Mouse (Mus musculus) megakaryocyte, embryonic 14.5 days (primary cell): ENCODE measurements around the gene Cerk. TPM values are rescaled to one million over a fixed set of nuclear protein-coding genes. Genes with fewer than 3 reads are reported as not detected.
"Not testable (repeated sequence)": the region's sequence is repeated elsewhere in the genome, so short reads cannot be mapped to it uniquely, and the experiment has no call there.

Experiments
- H3K27me3 ChIP-seq: replicated peaks from 2 replicates; pipeline ENCODE3; 2012; ENCODE audit warnings: inconsistent platforms
- H3K36me3 ChIP-seq: replicated peaks from 2 replicates; pipeline ENCODE3; 2012; ENCODE audit warnings: low read length, inconsistent platforms, mixed read lengths
- H3K4me1 ChIP-seq: 2 replicates; pipeline ENCODE4 v1.6.1; 2012; ENCODE audit warnings: inconsistent platforms
- H3K4me3 ChIP-seq: replicated peaks from 2 replicates; pipeline ENCODE3; 2012; ENCODE audit warnings: moderate library complexity, mild to moderate bottlenecking, inconsistent platforms
- H3K9me3 ChIP-seq: 2 replicates; pipeline ENCODE4 v1.6.1; 2012; ENCODE audit warnings: inconsistent platforms
- FLI1 ChIP-seq: IDR thresholded peaks from 2 replicates; pipeline ENCODE4 v1.6.1; 2012; ENCODE audit warnings: low read length, inconsistent platforms, mixed read lengths
- GATA1 ChIP-seq: IDR thresholded peaks from 3 replicates; pipeline ENCODE4 v1.6.1; 2012; ENCODE audit warnings: mixed read lengths, low read length, inconsistent platforms, borderline replicate concordance
- polyA plus RNA-seq: library from polyadenylated mRNA; stranded (reverse); fragments of >175 nt; gene quantifications from 2 replicates; pipeline ENCODE4 v1.2.3, GENCODE M21; 2012; ENCODE audit warnings: low replicate concordance; ENCODE audit not compliant: insufficient read depth

Gene Cerk
- polyA plus RNA-seq, 1 experiment: 70.1 TPM

DNA sequence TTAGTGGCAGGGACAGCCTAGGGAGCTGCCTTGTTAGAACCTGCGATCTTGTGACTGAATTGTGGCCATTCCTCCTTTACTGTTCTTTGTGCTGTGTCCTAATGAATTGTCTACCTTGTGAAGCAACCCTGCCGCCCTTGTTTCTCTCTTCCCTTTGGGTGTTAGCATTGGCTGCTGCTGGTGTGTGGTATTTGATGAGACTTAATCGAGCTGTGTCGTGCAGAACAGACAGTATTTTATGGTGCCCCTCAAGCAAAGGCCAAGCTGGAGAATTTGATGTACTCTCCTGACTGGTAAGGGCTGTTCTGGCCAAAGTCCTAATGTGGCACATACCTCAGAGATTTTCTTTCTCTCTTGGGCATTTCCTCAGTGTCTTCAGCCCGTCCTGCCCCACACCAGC is 40.3 kb upstream of the Cerk start:
- H3K36me3 ChIP-seq: peaks cover 43% of the 10 kb centered on the region
- H3K4me1 ChIP-seq: peaks cover 70% of the 10 kb centered on the region
- H3K4me3 ChIP-seq: no peak overlapping the region
- TF ChIP-seq GATA1 (no peak), FLI1 (no peak)
- H3K27me3 ChIP-seq: no peaks in the 10 kb centered on the region
- no peaks in the 10 kb centered on the region for H3K9me3 ChIP-seq

GRCm38 (mm10) chr15:86224972-86225551 is 39.1 kb upstream of the Cerk start:
- Histone ChIP-seq H3K4me3 (peak overlapping the region; percentile 80), H3K4me1 (peaks cover 72% of the 10 kb centered on the region), H3K9me3 (no peaks in the 10 kb centered on the region), H3K36me3 (peaks cover 45% of the 10 kb centered on the region), H3K27me3 (no peaks in the 10 kb centered on the region)
- TF ChIP-seq GATA1: no peak
- no peak for TF ChIP-seq FLI1

DNA sequence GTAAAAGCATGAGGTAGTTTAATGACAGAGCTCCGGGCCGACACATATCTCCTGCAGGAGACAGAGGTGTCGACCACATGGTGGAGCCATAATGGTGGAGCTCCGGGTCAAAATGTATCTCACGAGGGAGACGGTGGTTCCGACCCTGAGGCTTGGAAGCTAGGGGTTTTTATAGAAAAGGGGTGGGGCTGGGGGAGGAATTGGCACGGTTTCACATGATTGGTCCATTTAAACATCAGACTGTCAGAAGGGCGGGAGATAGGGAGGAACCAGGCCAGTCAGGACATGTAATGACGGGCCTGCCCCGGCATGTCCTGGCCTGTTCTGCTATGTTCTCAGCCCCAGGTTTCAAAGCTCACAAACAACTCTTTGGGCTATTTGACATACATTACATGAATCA is 36.0 kb upstream of the Cerk start:
- not testable (repeated sequence) for H3K27me3 ChIP-seq, H3K9me3 ChIP-seq, H3K4me3 ChIP-seq
- Histone ChIP-seq H3K36me3 (peaks cover 37% of the 10 kb centered on the region), H3K4me1 (peaks cover 73% of the 10 kb centered on the region)

- Histone ChIP-seq H3K27me3 (no peaks in the 10 kb centered on the region), H3K4me1 (peaks cover 75% of the 10 kb centered on the region), H3K9me3 (no peaks in the 10 kb centered on the region), H3K4me3 (no peak overlapping the region), H3K36me3 (peaks cover 37% of the 10 kb centered on the region)
- TF ChIP-seq GATA1 (no peak), FLI1 (no peak)
Measured at GRCm38 (mm10) chr15:86221369-86221768, 35.4 kb upstream of the Cerk start.

DNA sequence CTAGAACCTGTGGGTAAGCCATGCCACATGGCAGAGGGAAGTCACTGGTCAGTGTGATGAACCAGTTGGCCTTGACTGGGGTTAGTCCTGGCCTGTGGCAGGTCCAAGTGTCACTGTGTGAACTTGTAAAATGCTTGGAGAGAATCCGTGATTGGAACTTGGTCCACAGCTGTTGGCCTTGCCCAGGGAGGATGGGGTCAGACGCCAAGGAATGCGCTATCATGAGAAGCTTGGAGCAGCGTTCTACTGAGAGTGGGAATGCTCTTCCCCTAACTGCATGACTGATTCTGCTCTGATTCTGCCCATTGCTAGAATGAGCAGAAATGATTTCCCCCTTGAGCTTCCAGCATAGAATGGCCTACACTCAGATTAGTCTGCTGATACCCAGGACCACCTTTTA is 34.8 kb upstream of the Cerk start:
- TF ChIP-seq FLI1: no peak
- TF ChIP-seq GATA1: no peak
- Histone ChIP-seq H3K9me3 (no peaks in the 10 kb centered on the region), H3K4me3 (peak overlapping the region; percentile 81), H3K4me1 (peaks cover 73% of the 10 kb centered on the region), H3K27me3 (no peaks in the 10 kb centered on the region), H3K36me3 (peaks cover 31% of the 10 kb centered on the region)

DNA sequence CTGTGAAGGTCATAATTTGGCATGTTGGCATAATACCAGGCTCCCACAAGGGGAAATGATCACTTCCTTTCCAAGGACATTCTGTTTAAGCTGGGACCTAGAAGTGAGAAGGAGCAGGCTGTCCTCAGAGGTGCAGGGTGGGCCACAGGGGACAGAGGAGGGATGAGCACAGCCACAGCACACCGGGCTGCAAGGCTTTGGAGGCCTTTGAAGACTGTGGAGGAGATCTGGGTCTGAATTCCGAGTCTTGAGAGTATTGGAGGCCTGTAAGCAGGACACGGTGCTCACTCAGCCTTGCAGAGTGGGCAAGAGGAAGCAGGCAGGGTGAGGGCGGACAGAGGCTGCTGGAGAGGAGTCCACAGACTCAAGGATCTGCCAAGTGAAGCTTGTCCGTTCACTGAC is 34.3 kb upstream of the Cerk start:
- Histone ChIP-seq H3K36me3 (peaks cover 28% of the 10 kb centered on the region), H3K27me3 (no peaks in the 10 kb centered on the region), H3K4me1 (peaks cover 73% of the 10 kb centered on the region), H3K9me3 (no peaks in the 10 kb centered on the region), H3K4me3 (peak overlapping the region; percentile 81)
- no peak for TF ChIP-seq GATA1
- TF ChIP-seq FLI1: no peak

GRCm38 (mm10) chr15:86219534-86220228 is 33.7 kb upstream of the Cerk start:
- H3K36me3 ChIP-seq: peaks cover 25% of the 10 kb centered on the region
- no peaks in the 10 kb centered on the region for H3K9me3 ChIP-seq
- peak overlapping the region; percentile 81 for H3K4me3 ChIP-seq
- TF ChIP-seq GATA1: no peak
- TF ChIP-seq FLI1: no peak
- no peaks in the 10 kb centered on the region for H3K27me3 ChIP-seq
- peaks cover 73% of the 10 kb centered on the region for H3K4me1 ChIP-seq

DNA sequence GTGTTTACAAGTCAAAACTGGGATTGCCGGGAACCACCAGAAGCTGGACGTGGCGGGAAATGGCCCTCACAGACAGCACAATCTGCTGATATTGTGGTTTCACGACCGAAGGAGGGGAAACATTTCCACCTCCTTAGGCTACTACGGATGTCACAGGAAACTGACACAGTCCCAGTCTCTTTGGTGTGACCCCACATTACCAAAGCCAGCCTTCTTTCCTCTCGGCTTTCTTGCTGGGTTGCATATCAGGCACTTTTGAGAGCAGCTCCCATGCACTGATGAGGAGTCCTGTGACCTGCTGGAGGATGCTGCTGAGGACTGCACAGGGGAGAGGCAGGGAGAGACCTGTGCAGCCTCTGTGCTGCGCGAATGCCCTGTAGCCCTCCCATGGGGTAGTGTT is 30.7 kb upstream of the Cerk start:
- H3K9me3 ChIP-seq, H3K27me3 ChIP-seq: not testable (repeated sequence)
- Histone ChIP-seq H3K4me1 (peaks cover 77% of the 10 kb centered on the region), H3K36me3 (peaks cover 30% of the 10 kb centered on the region), H3K4me3 (peak overlapping the region; percentile 64)

DNA sequence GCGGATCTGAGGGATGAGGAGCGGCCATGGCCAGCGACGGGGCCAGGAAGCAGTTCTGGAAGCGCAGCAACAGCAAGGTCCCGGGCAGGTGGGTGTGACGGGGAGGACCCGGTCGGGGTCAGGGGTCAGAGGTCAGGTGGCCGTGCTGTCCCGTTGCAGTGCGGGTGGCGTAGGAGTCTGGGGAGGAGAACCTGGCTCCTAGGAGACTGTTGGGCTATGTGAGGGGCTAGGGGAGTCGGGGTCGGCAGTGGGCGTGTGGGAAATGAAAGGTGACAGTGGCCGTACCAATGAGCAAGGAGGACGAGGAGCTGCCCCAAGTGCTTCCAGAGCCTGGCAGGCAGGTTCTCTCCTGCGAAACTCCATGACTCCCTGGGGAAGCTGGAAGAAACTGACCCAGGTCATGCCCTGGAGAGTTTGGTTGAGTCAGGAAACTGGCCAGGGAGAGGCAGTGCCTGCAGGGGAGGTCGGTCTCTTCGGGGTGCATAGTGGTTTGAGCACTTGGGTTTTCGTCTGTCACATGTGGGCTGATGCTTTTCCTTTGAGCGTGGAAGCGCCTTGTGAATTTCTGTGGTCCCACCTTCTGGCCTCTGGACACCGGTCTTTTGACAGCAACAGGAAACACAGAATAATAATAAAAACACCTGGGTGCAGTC is 28.7 kb upstream of the Cerk start:
- no peaks in the 10 kb centered on the region for H3K9me3 ChIP-seq
- H3K27me3 ChIP-seq: no peaks in the 10 kb centered on the region
- TF ChIP-seq GATA1 (no peak), FLI1 (no peak)
- peaks cover 78% of the 10 kb centered on the region for H3K4me1 ChIP-seq
- H3K36me3 ChIP-seq: peaks cover 37% of the 10 kb centered on the region
- peak overlapping the region; percentile 99 for H3K4me3 ChIP-seq

- H3K9me3 ChIP-seq: no peaks in the 10 kb centered on the region
- peak within 1 kb of the TSS; percentile 99 for H3K4me3 ChIP-seq
- H3K4me1 ChIP-seq: peaks cover 77% of the 10 kb centered on the region
- no peaks in the 10 kb centered on the region for H3K27me3 ChIP-seq
- H3K36me3 ChIP-seq: peaks cover 45% of the 10 kb centered on the region
- TF ChIP-seq FLI1: peak; percentile 92
- no peak for TF ChIP-seq GATA1
Measured at GRCm38 (mm10) chr15:86213753-86214548, 28.0 kb upstream of the Cerk start, which contains the start of gene Tbc1d22a. Tbc1d22a (plus strand) TSS chr15:86214459.

- Histone ChIP-seq H3K4me3 (peak overlapping the region; percentile 90), H3K36me3 (peaks cover 47% of the 10 kb centered on the region), H3K4me1 (peaks cover 67% of the 10 kb centered on the region)
- H3K27me3 ChIP-seq, H3K9me3 ChIP-seq: not testable (repeated sequence)
Measured at GRCm38 (mm10) chr15:86212193-86212592, 26.3 kb upstream of the Cerk start.
